Mouse (Mus musculus): ENCODE measurements at regions not wholly inside any gene's neighbourhood (a gene's known extent, or its start where the extent isn't known, plus 50 kb on each side); places are given as distances from the start of the nearest gene placed in this dataset.

DNA sequence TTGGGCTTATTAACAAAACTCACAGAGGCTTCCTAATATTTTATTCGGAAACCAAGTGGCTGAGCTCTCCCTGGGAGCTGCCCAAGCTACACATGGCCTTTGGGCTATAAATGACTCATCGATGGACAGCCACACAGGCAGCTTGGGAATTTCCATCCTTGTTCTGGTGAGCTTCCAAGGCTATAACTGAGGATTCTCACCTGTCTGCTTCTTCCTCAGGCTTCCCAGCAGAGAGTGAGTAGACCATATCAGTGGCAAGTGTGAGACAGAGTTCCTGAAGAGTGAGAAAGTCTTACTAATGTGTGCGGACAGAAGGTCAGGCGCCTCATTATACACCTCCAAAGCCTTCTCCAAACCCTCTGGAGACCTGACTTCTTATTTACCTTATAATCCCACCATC lies 202.5 kb downstream of the Nfkbiz start:
- no peak for TF ChIP-seq EP300 (IDR thresholded peaks at IDR 0.05; ENCODE audit: low read depth)
- TF ChIP-seq CTCF (IDR thresholded peaks at IDR 0.05; ENCODE audit: low read depth): no peak
